Mouse (Mus musculus) frontal cortex, postnatal 25 days (tissue): ENCODE measurements around the gene Rerg.
"Not testable (repeated sequence)": the region's sequence is repeated elsewhere in the genome, so short reads cannot be mapped to it uniquely, and the experiment has no call there.

Experiments used
- DNase-seq, 2 experiments: peaks; one replicate each; pipeline ENCODE4 v3.0.0; 2022; ENCODE audit warnings: low spot score in 2 of 2

Rerg gene

GRCm38 (mm10) chr6:137076225-137076624 lies 94.1 kb downstream of the Rerg start:
- no peak for DNase-seq

DNA sequence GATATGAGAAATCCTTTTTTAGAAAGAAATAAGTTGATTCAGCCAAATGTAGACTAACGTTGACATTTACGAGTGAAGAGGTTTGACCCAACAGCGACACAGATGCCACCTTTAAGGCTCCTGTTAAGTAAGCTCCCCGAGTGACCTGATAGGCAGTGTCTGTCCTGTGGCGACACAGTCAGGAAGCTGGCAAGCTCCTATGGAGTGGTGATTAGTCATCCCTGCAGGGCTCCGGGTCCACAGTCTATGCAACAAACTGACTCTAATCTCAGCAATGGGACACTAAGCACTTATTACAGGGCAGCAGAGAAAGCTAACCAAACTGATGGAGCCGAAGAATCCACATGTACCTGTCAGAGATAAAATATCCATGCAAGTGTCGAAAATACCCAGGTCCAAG lies 98.0 kb downstream of the Rerg start:
- DNase-seq = no peak

DNA sequence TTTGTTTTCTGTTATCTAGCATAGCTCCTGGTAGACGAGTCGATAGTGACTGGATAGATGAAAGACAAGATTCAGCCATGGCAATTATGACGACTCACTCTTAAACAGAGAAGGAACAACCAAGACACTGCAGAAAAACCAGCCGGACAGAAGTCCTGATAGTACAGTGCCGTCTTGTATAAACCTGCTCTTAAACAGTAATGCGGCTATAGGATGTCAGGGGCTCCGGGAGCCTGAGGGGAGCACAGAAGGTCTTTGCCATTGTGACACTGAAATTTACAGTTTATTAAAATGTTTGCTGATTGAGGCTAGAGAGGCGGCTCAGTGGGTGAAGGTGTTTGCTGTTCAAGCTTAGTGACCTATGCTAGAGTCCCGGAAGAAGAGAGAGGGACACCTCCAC lies 98.8 kb downstream of the Rerg start:
- DNase-seq = no peak

DNA sequence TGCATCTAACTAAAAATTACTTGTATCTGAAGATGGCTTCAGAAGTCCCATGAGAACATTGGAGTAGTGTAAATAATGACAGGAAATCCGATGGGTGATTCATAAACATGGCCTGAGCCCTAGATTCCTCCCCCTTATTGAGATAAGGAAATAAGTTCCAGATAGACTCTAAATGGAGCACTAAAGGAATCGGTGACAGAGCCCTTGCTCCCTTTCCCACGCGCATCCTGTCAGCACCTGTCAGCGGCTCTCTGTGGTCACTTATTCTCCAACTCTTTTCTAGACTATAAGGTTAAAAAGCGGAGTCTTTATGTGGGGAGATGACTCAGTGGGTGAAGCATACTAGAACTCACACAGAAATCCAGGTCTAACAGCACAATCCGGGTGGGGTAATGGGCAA lies 104.8 kb downstream of the Rerg start:
- DNase-seq = no peak

DNA sequence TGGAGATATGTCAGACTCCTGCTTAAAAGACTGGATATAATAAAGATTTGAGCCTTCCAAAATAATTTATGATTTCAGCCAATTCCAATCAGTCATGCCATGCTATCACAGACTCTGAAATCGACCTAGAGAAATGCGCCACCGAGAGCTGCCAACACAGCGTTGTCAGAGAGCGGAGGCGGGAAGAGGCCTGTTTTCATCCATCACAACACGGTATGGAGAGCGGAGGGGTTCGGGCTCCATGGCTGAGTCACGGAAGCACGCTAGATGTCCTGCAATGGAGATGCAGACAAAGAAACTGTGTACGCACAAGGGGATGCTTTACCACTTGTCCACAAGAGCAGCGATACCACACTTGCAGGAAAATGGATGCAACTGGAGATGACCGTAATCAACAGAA lies 105.5 kb downstream of the Rerg start:
- DNase-seq = no peak

DNA sequence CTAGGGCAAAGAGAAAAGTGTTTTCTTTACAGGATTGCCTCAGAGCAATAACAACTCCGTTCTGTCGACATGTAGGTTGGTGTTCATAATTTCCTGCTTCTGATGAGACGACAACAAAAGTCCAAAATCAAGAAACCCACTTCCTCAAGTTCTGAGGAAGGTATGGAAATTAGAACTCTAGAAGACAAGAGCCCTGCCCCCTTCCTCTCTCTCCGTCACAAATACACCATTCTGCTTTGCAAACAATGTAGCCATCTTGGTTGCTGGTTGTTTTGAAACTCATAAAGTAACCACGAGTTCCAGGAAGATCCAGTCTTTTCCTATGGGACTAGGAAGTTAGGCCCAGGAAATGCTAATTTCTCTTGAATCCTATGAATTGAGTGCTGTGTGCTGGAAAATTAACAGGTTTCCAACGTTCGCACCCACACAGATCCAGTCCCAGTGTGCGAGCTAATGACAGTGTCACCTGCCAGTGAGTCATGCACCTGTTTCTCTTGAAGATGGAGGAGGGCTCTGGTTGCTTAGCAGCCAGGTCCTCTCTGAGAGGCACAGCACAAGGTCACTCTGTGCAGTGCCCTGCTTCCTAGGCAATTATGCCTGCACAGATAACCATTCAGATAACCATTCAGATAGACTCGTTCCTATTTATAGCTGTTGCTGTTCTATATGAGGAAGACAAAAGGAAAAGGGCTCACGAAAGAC lies 106.9 kb downstream of the Rerg start:
- no peak for DNase-seq

- no peak for DNase-seq
Measured at GRCm38 (mm10) chr6:137061880-137062531, 108.3 kb downstream of the Rerg start.

DNA sequence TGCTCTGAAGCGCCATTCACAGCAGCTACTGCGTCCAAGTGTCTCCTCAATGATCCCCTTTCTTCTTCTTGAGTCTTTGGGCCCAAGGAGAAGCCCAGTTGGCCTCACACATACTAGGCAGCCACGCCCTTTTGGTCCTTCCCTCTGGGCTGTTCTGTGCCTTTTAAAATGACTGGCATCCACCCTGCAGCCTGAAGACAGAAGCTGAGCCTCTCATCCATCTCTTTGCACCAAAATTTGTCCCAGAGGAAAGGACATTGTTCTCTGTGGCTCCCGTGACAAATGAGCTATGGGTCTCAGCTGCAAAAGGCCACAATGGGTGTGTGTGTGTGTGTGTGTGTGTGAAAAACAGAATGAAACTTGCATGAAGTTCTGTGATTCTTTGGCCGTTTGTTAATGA lies 109.7 kb downstream of the Rerg start:
- no peak for DNase-seq

GRCm38 (mm10) chr6:137058257-137058656 lies 112.0 kb downstream of the Rerg start:
- no peak for DNase-seq

DNA sequence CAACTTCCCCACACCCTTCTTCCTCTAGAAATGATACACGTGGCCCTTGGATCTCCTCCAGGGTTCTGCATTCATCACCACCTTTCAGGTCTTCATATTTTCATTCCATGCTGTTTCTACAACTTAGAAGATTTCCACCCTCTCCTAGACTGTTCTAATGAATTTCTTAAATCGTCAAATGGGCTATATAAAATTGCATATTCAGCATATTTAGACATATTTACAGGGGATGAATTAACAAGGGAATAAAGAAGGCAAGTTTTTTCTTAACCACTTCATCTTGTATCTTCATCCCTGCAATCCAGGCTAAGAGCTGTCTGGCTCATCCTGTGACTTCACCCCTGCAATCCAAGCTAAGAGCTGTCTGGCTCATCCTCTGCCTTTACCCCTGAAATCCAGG lies 116.2 kb downstream of the Rerg start:
- no peak for DNase-seq

DNA sequence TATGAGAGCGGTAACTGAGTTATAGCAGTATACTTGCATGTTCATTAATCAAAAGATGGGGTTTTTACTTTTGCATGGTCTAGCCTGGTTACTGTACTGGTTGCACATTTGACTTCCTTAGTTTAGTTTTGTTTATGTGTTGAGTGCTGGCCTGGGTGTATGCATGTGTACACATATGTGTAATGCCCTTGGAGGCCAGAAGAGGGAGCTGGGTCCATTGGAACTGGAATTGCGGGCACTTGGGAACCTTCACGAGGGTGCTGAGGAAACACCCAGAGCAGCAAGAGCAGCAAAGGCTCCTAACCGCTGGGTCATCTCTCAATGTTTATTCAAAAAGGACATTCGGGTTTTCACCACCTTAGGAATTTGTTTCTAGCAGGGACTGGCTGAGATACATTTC lies 116.8 kb downstream of the Rerg start:
- DNase-seq = no peak

DNA sequence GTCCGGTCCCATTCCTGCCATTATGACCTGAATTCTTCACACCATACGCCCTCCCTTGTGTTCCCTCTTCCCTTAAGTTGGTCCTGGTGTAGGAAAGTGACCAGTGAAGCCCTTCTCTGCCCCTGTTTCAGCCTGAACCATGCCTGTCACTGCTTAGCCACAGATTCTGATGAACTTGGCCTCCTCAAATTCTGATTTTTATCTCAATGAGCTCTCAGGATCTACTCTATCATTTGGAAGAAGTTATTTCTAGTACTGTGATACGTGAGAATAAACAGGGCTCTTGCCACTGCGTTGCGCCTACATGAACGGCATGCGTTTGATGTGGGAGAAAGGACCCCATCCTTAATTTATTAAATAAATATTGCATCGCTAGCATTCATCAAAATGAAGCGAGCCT lies 117.3 kb downstream of the Rerg start:
- no peak for DNase-seq

DNA sequence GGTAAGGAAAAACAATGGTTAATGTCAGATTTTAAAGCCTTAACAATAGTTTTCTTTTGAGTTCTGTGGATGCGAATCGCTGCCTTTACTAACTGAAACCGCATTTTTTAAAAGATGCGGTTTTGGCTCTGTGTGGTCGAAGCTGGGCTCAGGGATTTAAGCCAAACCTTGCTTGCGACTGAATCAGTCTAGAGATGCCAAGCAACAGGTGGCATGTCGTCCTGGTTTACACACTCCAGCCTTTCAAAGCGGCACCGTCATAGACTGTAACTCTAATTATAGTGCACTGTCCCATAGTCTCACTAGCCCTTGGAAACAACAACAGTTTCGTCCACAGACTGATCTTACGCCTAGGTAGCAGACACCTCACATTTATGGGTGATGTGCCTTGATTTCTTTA lies 123.3 kb downstream of the Rerg start:
- no peak for DNase-seq

GRCm38 (mm10) chr6:137045011-137045504 lies 125.2 kb downstream of the Rerg start:
- no peak for DNase-seq

DNA sequence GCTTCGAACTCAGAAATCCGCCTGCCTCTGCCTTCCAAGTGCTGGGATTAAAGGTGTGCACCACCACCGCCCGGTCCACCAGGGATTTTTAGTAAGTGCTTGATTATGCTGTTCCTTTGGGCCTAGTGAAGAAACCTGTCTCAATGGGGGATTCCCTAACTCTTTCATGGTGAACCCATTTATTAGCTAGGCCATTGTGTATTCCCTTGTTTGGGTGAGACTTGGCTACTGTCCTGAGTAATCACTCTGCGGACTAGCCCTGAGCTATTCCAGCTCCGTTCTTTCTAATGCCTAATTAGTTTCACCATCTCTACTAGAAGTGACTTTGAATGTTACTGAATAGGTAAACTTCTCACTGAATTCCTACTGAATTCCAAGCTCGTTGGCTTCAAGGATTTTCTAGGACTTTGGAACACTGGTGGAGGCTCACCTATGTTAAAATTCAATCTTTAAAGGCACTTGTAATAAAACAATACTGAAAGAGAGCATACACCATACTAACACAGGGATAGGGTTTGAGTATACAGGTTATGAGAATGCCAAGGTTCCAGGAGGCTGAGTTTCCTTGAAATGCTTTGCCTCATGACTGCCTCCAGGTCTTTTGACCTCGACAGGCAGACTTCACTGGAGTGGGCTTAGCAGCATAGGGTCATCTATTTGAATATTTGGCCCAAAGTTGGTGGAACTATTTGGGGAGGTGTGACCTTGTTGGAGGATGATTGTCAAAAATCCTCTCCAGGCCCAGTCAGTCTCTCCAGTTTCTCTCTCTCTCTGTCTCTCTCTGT lies 134.5 kb downstream of the Rerg start:
- not testable (repeated sequence) for DNase-seq

DNA sequence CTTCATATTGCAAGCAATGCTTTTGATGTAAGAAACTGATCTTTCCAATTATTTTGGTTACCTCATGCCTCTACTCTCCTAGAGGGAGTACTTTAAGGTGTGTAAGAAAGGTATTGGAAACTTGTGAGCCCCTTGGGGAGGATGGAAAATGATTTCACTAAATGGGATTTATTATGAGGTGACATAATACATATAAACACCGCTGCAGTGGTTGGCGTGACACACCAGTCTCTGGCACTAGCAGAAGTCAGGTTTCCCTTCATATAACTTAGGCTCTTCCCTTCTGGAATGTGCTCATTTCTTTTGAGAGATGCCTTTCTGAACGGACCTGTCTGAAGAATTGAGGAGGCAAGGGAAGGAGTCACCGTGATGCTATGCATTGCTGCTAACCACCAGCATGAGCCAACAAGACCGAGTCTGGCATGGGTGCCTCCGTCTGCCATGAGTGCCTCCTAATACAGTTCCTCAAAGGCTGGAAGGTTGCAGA lies 139.6 kb downstream of the Rerg start:
- no peak for DNase-seq

DNA sequence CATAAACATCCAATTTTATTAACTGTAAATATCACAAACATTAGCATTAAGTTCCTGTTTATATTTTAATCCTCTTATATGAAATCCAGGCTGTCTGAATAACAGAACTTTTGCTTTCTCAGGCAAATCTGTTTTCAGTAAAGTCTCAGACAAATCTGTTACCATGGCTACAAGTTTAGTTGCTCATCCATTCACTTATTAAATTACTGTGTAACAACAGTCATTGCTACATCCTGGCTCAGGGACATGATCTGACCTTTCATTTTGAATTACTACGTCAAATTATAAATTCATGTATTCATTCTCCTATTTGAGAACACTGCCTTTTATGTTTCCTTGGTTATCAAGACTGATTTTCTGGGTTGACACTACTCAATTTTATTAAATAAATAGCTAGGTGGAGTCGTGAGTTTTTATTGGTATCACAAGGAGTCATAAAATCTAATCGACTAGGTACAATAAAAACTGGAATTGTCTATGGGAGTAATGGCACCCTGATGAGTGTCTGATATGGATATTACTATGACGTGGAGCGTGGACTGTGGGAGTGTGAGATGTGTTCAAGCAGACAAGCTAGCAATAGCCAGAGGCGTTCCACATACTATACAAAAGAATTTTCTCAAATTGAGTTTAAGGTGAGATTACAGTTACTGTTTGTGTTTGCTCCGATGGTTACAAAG lies 140.2 kb downstream of the Rerg start:
- no peak for DNase-seq

DNA sequence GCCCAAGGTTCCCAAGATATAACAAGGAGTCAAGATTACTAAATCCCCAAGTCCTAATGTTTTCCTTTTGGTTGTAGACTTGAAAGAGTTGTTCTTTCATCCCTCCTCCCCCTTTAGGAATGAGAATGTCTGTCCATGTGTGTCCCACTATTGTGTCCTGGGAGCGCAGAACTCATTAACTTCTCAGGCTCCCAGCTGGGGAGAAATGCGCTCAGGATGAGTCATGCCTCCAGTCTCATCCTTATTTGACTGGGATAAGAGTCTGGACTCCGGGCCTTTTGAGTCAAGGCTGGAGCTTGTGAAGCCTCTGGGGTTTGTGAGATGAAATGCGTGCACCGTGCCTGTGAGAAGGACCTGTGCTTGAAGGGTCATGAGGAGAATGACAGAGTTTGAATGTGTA lies 144.8 kb downstream of the Rerg start:
- no peak for DNase-seq

- DNase-seq = no peak
Measured at GRCm38 (mm10) chr6:137024541-137024940, 145.8 kb downstream of the Rerg start.

- no peak for DNase-seq
Measured at GRCm38 (mm10) chr6:137017216-137017973, 152.9 kb downstream of the Rerg start.

GRCm38 (mm10) chr6:137014346-137014745 lies 156.0 kb downstream of the Rerg start:
- DNase-seq = no peak
